Mouse (Mus musculus): ENCODE measurements around the gene Pkp1. TPM values are rescaled to one million over a fixed set of nuclear protein-coding genes. Genes with fewer than 3 reads are reported as not detected.

Pkp1 gene
- polyA plus RNA-seq, 1 experiment from 2014 or later: 1.1 TPM

DNA sequence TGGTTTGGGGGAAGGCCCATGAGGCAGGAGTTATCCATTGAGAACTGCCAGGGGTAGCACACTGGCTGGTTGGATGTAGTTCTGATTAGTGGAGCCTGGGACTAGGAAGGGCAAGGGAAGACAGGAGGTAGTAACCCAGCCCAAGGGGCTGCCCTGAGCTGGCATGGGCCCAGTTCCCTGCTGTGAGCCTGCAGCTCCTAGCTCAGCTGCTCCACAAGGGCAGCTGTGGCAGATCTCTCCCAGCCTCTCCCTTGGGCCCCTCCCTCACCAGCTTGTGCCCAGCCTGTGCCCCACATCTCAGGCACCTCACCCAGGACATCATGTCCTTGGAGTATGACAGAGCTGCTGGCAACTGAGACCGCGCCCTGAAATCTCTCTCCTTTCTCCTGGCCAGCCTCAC, 24.7 kb upstream of the Pkp1 start:
- H3K27me3 ChIP-seq (ENCODE audit: control insufficient read depth, insufficient read depth, low read length): peaks cover 5% of the 10 kb centered on the region
- no peak overlapping the region for H3K27ac ChIP-seq (ENCODE audit: low read length)
- H3K4me3 ChIP-seq (ENCODE audit: low read length): no peak overlapping the region
- H3K4me1 ChIP-seq (ENCODE audit: control insufficient read depth, insufficient read depth, low read length): no peaks in the 10 kb centered on the region
- H3K4me2 ChIP-seq (ENCODE audit: low read depth, low read length): no peak overlapping the region
- H3K9ac ChIP-seq (ENCODE audit: low read length): no peak overlapping the region
- WGBS: 98% methylated on average over 2 of the region's 2 CpGs
- no peaks in the 10 kb centered on the region for H3K9me3 ChIP-seq (replicated peaks; ENCODE audit: control insufficient read depth, low read length)
- no peaks in the 10 kb centered on the region for H3K36me3 ChIP-seq (ENCODE audit: control insufficient read depth, insufficient read depth)
- ATAC-seq (replicated peaks; ENCODE audit: extremely low read depth, insufficient read depth, low FRiP score): no peak; the same call in 1 of the 2 replicates

DNA sequence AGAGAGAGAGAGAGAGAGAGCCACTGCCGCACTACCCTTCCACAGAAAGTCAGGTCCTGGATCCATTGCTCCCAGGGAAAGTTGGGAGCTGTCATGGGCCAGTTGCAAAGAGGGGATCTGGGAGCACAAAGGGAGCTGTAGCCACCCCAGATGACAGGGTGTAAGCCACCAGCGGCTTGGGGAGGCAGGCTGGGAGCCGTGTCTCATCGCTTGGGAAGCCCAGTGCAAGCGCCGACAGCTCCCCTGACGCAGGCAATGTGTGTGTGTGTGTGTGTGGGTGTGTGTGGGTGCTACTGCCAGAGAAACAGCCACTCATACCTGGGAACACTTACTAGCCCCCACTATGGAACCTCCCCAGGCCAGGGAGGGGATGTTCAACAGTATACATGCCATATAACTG, 23.1 kb upstream of the Pkp1 start:
- WGBS: 17% methylated on average over 7 of the region's 7 CpGs
- peaks cover 5% of the 10 kb centered on the region for H3K27me3 ChIP-seq (ENCODE audit: control insufficient read depth, insufficient read depth, low read length)
- H3K4me1 ChIP-seq (ENCODE audit: control insufficient read depth, insufficient read depth, low read length): no peaks in the 10 kb centered on the region
- H3K36me3 ChIP-seq (ENCODE audit: control insufficient read depth, insufficient read depth): no peaks in the 10 kb centered on the region
- H3K27ac ChIP-seq (ENCODE audit: low read length): no peak overlapping the region
- no peak for ATAC-seq (replicated peaks; ENCODE audit: extremely low read depth, insufficient read depth, low FRiP score)
- H3K9me3 ChIP-seq (replicated peaks; ENCODE audit: control insufficient read depth, low read length): no peaks in the 10 kb centered on the region
- no peak overlapping the region for H3K4me2 ChIP-seq (ENCODE audit: low read depth, low read length)
- no peak overlapping the region for H3K4me3 ChIP-seq (ENCODE audit: low read length)
- H3K9ac ChIP-seq (ENCODE audit: low read length): no peak overlapping the region

DNA sequence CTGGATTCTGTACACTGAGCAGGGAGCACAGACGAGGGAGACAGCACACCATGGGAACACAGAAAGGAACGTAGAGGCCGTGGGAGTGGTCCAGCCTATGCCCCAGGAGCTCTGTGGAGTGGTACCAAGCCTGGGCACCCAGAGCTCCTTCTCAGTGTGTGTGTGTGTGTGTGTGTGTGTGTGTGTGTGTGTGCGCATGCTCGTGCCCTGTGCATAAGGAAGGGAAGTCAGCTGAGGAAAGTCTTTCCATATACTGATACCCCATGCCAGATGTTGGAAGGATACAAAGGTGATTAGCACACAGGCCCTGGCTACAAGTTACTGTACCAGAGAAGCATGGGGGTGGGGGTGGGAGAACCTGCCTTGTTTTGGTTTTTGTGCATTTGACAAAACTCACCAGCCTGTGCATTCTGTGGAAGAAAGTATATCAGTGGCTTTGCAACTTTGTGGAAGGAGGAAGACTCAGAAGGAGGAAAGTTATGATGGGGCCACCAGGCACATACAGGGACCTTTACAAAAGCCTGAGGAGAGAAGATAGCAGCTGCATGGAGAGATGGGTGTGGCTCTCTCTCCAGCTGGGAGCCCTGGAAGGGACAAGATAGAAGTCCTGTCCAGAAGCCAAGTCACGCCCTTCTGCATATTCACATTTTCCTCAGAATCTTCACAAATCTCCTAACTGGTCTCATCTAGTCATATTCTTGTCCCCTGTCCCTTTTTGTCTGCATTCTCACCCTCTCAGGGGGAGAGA, 22.4 kb upstream of the Pkp1 start:
- Histone ChIP-seq H3K4me3 (ENCODE audit: low read length) (no peak overlapping the region), H3K27me3 (ENCODE audit: control insufficient read depth, insufficient read depth, low read length) (peaks cover 5% of the 10 kb centered on the region), H3K9ac (ENCODE audit: low read length) (no peak overlapping the region), H3K4me2 (ENCODE audit: low read depth, low read length) (no peak overlapping the region), H3K4me1 (ENCODE audit: control insufficient read depth, insufficient read depth, low read length) (no peaks in the 10 kb centered on the region), H3K36me3 (ENCODE audit: control insufficient read depth, insufficient read depth) (no peaks in the 10 kb centered on the region), H3K27ac (ENCODE audit: low read length) (no peak overlapping the region), H3K9me3 (replicated peaks; ENCODE audit: control insufficient read depth, low read length) (no peaks in the 10 kb centered on the region)
- ATAC-seq (replicated peaks; ENCODE audit: extremely low read depth, insufficient read depth, low FRiP score): no peak
- 60% methylated on average over 6 of the region's 6 CpGs for WGBS

DNA sequence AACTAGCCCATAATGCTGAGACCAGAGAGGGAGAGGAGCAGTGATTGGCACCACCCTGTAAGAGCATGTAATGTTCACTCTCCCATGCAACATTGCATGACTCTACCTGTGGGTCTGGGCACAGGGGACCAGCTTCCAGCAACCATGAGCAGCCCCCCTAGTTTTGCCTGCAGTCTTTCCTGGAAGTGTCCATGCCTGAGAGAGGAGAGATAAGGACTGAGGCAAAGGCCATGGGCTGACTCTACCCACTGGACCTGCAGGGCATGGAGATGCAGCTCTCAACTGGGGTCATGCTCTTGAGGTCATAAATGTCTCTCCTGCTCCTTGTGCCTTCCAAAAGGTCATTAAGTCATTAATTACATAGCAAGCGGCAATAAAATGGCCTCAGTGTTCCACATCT, 17.1 kb upstream of the Pkp1 start:
- WGBS: 76% methylated on average over 1 of the region's 1 CpGs
- no peak for ATAC-seq (replicated peaks; ENCODE audit: extremely low read depth, insufficient read depth, low FRiP score)
- no peak overlapping the region for H3K27ac ChIP-seq (ENCODE audit: low read length)

DNA sequence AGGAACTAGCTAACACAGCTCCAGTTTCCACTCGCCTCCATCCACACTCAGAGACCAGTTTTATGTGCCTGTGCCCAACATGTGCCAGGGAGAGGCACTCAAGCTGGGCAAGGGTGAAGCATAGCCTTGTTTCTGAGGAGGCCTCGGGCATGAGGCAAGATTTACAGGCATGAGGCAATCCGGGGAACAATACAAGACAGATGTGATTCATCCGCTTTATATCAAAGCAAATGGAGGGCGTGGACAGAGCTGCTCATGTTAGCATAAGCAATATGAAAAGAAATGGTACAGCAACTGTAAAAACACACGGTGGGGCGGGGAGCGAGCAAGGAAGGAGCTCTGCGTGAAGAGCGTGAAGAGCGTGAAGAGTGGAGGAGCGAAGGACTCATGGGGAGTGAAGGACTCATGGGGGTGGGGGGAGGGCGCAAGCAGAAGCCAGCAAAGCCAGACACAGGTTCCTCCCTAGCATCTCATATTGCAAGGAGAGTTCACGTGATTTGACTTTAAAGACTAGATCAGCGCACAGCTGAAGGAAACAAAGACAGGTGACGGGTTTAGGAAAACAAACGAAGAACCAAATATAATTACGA, 14.8 kb upstream of the Pkp1 start:
- no peak overlapping the region for H3K27ac ChIP-seq (ENCODE audit: low read length)
- H3K4me2 ChIP-seq (ENCODE audit: low read depth, low read length): no peak overlapping the region
- no peak for ATAC-seq (replicated peaks; ENCODE audit: extremely low read depth, insufficient read depth, low FRiP score)
- H3K4me3 ChIP-seq (ENCODE audit: low read length): no peak overlapping the region
- no peak overlapping the region for H3K9ac ChIP-seq (ENCODE audit: low read length)
- no peaks in the 10 kb centered on the region; the same call in 1 of the 2 replicates for H3K9me3 ChIP-seq (replicated peaks; ENCODE audit: control insufficient read depth, low read length)
- H3K4me1 ChIP-seq (ENCODE audit: control insufficient read depth, insufficient read depth, low read length): no peaks in the 10 kb centered on the region
- H3K36me3 ChIP-seq (ENCODE audit: control insufficient read depth, insufficient read depth): no peaks in the 10 kb centered on the region
- WGBS: 75% methylated on average over 18 of the region's 18 CpGs
- no peaks in the 10 kb centered on the region for H3K27me3 ChIP-seq (ENCODE audit: control insufficient read depth, insufficient read depth, low read length)

More for the DNA sequence above, 17.1 kb upstream of the Pkp1 start:
- H3K27me3 ChIP-seq (ENCODE audit: control insufficient read depth, insufficient read depth, low read length): no peaks in the 10 kb centered on the region
- H3K36me3 ChIP-seq (ENCODE audit: control insufficient read depth, insufficient read depth): no peaks in the 10 kb centered on the region
- no peaks in the 10 kb centered on the region; the same call in 1 of the 2 replicates for H3K9me3 ChIP-seq (replicated peaks; ENCODE audit: control insufficient read depth, low read length)
- H3K4me2 ChIP-seq (ENCODE audit: low read depth, low read length): no peak overlapping the region
- H3K4me3 ChIP-seq (ENCODE audit: low read length): no peak overlapping the region
- H3K9ac ChIP-seq (ENCODE audit: low read length): no peak overlapping the region
- no peaks in the 10 kb centered on the region for H3K4me1 ChIP-seq (ENCODE audit: control insufficient read depth, insufficient read depth, low read length)

DNA sequence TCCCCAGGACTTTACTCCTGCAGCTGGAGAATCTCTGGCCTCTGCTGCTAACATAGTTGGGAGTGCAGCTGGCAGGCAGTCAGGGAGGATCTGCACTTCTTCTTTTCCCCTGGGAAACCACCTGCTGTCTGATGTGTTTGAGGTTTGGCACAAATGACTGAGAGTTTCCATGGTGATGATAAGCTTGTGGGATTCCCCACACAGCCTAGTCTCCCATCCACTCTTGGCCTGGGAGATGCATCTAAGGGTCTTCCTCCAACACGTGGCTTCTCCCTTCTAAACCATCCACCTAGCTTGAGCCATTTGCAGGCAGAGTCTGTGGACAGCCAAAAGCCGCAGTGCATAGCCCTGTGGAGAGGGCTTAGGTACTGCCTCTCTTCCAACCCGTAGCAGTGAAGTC, 10.9 kb upstream of the Pkp1 start:
- Histone ChIP-seq H3K27me3 (ENCODE audit: control insufficient read depth, insufficient read depth, low read length) (peaks cover 3% of the 10 kb centered on the region; the same call in 1 of the 2 replicates), H3K27ac (ENCODE audit: low read length) (no peak overlapping the region), H3K36me3 (ENCODE audit: control insufficient read depth, insufficient read depth) (no peaks in the 10 kb centered on the region), H3K9ac (ENCODE audit: low read length) (no peak overlapping the region), H3K4me1 (ENCODE audit: control insufficient read depth, insufficient read depth, low read length) (no peaks in the 10 kb centered on the region), H3K4me2 (ENCODE audit: low read depth, low read length) (no peak overlapping the region), H3K4me3 (ENCODE audit: low read length) (no peak overlapping the region), H3K9me3 (replicated peaks; ENCODE audit: control insufficient read depth, low read length) (no peaks in the 10 kb centered on the region; the same call in 1 of the 2 replicates)
- ATAC-seq (replicated peaks; ENCODE audit: extremely low read depth, insufficient read depth, low FRiP score): no peak
- WGBS: 58% methylated on average over 3 of the region's 3 CpGs

DNA sequence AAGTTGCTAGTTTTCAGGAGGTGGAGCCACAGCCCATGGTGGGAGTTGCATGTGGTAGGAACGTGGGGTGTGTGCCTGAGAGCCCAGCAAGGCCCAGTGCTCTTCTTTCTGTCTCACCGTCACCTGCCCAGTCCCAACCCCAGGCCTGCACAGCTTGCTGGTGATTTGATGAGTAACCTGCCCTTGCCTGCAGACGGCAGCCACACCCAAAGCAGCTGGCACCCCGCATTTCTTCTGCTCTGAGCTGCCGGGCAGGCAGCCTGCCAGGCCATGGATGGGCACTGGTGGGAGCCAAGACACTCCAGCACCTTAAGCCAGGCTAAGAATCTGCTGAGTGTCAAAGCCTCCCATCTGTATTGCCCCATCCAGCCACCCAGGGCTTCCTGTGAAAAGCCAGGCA, 6.8 kb upstream of the Pkp1 start:
- H3K36me3 ChIP-seq (ENCODE audit: control insufficient read depth, insufficient read depth): no peaks in the 10 kb centered on the region
- no peak overlapping the region for H3K9ac ChIP-seq (ENCODE audit: low read length)
- 58% methylated on average over 5 of the region's 5 CpGs for WGBS
- no peak overlapping the region for H3K4me3 ChIP-seq (ENCODE audit: low read length)
- no peaks in the 10 kb centered on the region for H3K9me3 ChIP-seq (replicated peaks; ENCODE audit: control insufficient read depth, low read length)
- H3K4me1 ChIP-seq (ENCODE audit: control insufficient read depth, insufficient read depth, low read length): no peaks in the 10 kb centered on the region
- H3K27me3 ChIP-seq (ENCODE audit: control insufficient read depth, insufficient read depth, low read length): peaks cover 25% of the 10 kb centered on the region
- H3K4me2 ChIP-seq (ENCODE audit: low read depth, low read length): no peak overlapping the region
- H3K27ac ChIP-seq (ENCODE audit: low read length): no peak overlapping the region
- no peak for ATAC-seq (replicated peaks; ENCODE audit: extremely low read depth, insufficient read depth, low FRiP score)

DNA sequence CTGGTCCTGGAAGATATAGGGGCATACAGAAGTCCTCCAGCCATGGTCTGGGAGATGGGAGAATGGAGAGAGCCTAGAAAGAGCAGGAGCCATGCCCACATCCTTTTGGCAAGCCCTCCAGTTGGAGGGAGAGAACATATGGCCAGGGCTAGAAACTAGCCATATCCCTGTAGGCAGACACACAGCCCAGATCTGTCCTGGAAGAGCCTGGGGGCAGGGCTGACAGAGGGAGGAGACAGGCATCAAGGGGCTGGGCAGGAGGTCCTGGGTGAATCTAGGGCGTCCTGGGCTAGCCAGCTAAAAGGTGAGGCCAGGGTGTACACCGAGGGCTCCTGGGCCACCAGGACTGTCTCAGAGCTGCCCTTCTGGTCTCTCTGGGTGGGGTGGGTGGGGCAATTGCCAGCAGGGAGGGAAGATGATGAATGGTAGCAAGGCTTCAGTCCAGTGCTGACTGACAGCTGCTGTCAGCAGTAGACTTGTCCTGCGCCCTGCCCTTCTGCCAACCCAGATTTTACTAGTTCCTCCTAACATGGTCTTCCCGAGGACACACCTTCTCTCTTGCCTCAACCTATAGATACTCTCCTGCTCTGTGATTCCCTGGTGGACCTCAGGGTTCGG, 5.5 kb upstream of the Pkp1 start:
- ATAC-seq (replicated peaks; ENCODE audit: extremely low read depth, insufficient read depth, low FRiP score): no peak
- no peak overlapping the region for H3K27ac ChIP-seq (ENCODE audit: low read length)
- peaks cover 39% of the 10 kb centered on the region for H3K27me3 ChIP-seq (ENCODE audit: control insufficient read depth, insufficient read depth, low read length)
- H3K36me3 ChIP-seq (ENCODE audit: control insufficient read depth, insufficient read depth): no peaks in the 10 kb centered on the region
- no peak overlapping the region for H3K9ac ChIP-seq (ENCODE audit: low read length)
- no peaks in the 10 kb centered on the region for H3K4me1 ChIP-seq (ENCODE audit: control insufficient read depth, insufficient read depth, low read length)
- 53% methylated on average over 5 of the region's 5 CpGs for WGBS
- H3K4me2 ChIP-seq (ENCODE audit: low read depth, low read length): no peak overlapping the region
- no peak overlapping the region for H3K4me3 ChIP-seq (ENCODE audit: low read length)
- H3K9me3 ChIP-seq (replicated peaks; ENCODE audit: control insufficient read depth, low read length): no peaks in the 10 kb centered on the region

DNA sequence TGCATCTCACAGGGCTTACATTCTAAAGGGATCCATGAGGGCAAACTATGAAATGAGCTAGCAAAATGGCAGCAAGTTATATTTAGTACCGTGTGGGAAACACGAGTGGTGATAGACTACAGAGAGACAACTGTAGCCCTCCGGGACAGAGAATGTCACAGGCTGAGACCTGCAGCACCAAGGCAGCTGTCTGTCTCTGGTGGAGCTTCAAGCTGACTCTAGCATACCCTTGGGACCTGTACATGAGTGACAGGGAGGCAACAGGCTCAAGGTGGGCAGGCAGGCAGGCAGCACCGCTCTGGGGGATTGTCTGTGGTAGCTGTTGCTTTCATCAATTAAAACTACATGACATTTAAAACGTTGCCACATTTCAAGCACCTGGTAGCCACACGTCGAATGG, 4.2 kb upstream of the Pkp1 start:
- WGBS: 58% methylated on average over 7 of the region's 7 CpGs
- H3K4me1 ChIP-seq (ENCODE audit: control insufficient read depth, insufficient read depth, low read length): no peaks in the 10 kb centered on the region
- H3K9ac ChIP-seq (ENCODE audit: low read length): no peak overlapping the region
- no peaks in the 10 kb centered on the region for H3K36me3 ChIP-seq (ENCODE audit: control insufficient read depth, insufficient read depth)
- no peak overlapping the region for H3K27ac ChIP-seq (ENCODE audit: low read length)
- no peak overlapping the region for H3K4me3 ChIP-seq (ENCODE audit: low read length)
- no peak for ATAC-seq (replicated peaks; ENCODE audit: extremely low read depth, insufficient read depth, low FRiP score)
- H3K4me2 ChIP-seq (ENCODE audit: low read depth, low read length): no peak overlapping the region
- peaks cover 51% of the 10 kb centered on the region for H3K27me3 ChIP-seq (ENCODE audit: control insufficient read depth, insufficient read depth, low read length)
- no peaks in the 10 kb centered on the region for H3K9me3 ChIP-seq (replicated peaks; ENCODE audit: control insufficient read depth, low read length)

Measured in heart, embryonic 16.5 days (tissue).